Mouse (Mus musculus): ENCODE measurements around the gene AC134908.4.

Gene AC134908.4

DNA sequence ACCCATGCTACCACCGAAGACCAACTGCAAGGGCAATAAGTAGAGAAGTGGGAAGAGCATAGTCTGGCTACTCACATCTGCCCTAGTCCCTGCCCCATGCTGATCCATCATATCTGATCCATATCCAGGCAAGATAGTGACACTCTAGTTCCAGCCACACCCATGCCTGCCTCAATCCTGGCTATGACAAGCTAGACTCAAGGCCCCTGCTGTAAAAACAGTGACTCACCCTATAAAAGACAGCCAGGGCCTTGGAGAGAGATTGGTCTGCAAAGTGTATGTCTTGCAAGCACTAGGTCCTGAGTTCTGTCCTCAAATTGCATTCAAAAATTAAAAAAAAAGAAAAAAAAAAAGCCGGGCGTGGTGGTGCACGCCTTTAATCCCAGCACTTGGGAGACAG lies 11.0 kb upstream of the AC134908.4 start:
- no peak for DNase-seq

DNA sequence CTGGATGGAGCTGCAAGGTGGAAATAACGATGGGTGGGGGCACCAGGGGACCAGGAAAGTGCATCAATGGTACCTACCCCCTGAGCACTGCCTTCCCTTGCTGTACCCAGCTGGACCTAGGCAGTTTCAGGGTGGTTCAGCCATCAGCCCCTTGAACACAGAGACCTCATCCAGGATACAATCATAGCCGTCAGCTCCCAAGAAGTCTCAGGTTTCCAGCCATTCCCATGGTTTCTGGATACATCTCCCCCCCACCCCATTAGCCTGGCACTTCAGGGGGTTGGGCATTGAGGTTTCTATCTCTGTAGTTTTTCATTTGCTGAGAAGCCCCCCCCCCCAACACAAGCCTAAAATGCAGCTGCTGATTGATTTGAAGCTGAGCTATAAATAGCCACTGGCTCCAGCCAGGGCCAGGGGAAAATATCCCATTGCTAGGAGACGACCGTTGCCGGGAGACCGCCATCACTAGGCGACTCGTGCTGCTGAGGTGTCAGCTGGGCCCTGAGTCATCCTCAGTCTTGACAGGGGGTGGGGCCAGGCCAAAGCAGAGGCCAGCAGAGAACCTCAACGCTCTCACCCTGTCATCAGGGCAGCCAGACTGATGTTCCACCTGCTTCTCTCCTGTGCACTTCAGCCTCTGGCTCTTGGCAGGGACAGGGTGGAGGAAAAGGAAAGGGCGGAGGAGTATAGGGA lies 7.5 kb upstream of the AC134908.4 start:
- DNase-seq, result no peak

DNA sequence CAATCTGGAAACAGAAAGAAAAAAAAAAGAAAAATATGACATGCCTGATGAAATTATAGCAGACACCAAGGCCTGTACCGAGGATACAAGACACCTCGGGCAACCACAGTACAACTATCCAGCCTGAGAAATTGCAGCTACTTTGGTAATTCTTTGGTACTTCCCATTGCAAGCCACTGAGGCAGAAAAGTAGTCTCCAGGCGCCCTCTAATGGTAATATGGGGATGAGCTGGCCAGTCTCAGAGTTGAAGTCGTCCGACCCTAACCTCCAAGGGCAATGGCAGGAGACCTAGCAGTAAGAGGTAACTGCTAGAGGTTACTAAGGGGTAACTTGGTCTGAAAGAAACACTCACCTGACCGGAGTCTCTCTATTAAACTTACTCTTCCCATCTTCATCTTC lies 5.6 kb upstream of the AC134908.4 start:
- peak; percentile 76 for DNase-seq

DNA sequence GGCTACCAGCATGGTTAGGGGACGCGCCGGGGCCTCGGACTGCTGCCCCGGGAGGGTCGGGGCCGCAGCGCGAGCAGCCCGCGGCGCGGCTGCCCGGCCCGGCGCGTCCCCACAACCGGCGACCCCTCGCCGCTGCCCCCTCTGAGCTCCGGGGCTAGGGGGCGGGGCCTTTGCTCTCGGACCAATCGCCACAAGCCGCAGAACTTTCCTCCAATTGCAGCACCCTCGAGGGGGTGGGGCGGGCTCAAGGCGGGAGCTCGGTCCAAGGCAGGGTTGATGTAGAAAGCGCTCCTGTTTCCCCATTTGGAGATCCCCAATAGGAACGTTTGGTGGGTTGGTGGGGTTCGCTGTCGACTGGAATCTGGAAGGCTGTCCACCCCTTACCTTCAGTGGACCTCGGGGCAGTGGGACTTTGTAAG lies 1.5 kb upstream of the AC134908.4 start, which contains the start of gene Metrn:
Gene Metrn (minus strand): TSS at position 186 of the 419 bp plus-strand sequence.
- peak; percentile 95 for DNase-seq

DNA sequence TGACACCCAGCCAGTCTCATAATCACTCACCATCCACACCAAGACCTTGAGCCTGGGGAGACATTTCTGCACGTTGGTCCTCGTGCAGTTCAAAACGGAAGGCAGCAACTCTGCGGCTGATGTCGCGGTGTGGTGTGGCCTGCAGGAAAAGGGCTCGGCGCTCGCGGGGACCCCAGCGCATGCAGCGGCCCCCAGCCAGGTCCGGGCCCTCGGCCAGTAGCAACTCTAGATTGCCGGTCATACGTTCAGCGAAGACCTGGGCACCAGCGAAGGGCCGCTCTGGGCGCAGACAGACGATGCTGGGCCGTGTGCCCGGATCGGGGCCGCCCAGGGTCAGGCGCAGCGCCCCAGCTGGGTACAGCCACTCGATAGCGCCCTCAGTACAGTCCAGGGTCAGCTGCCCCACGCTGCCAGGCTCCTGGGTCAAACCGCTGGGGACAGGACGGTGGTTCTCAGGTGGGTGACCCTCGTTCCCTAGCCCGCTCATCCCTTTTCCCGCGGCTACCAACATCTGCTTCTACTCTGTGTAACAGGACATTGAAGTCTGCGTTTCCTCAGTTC lies 832 bp upstream of the AC134908.4 start:
- DNase-seq, result peak; percentile 54

DNA sequence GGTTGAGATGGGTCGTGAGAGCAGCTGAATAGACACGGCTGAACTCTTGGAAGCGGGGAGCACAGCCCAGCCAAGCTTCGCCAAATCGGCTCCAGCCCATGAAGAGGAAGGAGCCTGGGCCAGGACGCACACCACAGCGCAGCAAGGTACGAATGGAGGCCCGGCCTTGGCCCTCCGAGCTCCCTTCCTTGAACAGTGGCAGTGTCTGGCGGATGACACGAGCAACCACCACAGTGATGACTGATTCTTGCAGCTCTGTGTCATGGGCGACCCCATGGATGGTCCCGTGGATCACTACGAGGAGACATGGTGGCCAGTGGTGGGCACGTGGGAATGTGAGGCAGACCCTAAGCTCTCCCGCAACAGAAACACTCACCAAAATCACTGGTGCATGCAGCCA lies 461 bp downstream of the AC134908.4 start:
- DNase-seq, result no peak

DNA sequence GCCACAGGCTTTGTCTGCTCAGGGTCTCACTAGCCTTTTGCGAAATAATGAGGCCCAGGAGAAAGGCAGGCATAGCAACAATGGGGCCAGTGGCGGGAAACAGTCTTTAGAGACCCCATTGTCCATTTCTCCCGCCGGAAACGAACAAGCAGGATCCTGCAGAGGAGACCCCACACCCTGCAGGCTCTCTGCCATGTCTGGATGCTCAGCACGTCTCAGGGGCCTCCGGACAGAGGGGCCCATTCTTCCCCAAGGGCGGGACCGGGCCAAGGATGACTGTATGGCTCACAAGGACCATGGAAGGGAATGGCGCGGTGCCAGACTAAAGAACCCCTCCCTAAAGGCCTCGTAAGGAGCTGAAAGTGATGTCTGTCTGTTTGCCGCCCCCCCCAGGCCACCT lies 1.3 kb downstream of the AC134908.4 start:
- DNase-seq, result peak; percentile 29

DNA sequence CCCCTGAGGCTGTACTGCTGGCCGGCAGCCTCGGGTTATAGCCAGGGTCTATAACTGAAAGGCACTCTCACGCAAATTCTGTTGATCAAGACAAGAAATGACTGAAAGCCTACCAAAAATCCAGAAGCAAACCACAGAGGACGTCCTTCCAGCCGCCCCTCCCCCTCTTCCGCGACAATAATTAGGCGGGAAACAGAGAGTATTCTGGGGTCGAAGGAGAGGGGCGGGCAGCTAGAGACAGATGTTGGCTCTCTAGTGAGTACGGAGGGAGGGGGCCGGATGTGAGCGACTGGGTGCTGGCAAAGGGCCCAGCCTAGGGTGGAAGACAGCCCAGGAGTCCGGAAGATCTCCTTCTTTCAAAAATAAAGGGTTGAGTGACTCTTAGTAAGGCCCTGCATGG lies 2.8 kb downstream of the AC134908.4 start, which contains the start of gene Fam173a:
Gene Fam173a (minus strand): TSS at position 287 of the 400 bp plus-strand sequence.
- DNase-seq, result peak; percentile 95

DNA sequence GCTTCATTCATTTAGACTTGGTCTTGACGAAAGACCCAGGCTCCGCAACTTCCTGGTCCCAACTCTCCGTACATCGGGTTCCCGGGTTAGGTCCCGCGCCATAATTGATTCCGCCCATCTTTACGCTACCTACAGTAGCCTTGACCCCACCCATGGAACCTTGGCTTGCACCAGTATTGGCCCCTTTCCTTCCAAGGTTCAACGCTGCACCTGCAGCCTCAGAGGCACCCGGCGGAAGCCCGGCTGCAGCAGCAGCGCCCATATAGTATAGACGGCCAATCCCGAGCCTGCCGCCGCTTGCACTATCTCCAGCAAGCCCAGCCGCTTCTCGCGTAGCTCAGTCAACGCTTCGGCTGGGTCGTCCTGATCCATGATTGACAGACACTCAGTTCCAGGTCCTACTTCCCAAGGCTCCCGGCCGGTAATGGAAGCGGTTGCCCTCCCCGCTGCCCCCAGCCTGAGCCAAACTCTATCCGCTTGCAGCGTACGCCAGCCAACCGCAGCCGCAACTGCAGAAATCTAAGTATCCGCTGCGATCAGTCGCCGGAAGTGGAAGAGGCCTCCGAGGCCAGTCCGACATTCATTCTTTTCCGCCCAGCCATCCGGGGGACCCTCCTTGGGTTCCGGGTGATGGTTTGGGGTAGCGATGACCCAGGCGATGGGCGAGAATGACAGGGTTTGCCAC lies 3.5 kb downstream of the AC134908.4 start:
- DNase-seq, result peak; percentile 90

DNA sequence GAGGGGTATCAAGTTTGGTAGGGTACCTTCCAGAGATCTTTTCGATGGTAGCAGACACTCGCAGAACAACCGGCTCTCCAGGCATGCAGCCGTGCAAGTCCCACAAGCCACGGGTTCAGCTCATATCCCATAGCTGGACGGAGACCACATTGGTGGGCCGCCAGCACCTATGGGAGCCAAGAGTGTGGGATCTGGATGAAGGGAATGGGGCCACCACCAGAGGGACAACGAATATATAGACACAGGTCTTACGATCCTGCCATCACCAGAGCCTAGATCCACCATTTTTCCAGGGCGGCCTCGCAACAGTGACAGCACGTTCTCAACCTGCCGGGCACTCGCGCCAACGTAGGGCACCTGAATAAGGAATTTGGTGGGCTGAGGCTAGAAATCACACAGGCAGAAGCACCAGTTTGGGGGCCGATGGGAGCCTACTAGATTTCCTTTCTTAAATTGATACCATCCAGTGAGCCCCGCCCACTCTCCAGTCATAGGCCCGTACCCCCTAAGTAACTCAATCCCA lies 4.1 kb downstream of the AC134908.4 start:
- peak; percentile 24 for DNase-seq

DNA sequence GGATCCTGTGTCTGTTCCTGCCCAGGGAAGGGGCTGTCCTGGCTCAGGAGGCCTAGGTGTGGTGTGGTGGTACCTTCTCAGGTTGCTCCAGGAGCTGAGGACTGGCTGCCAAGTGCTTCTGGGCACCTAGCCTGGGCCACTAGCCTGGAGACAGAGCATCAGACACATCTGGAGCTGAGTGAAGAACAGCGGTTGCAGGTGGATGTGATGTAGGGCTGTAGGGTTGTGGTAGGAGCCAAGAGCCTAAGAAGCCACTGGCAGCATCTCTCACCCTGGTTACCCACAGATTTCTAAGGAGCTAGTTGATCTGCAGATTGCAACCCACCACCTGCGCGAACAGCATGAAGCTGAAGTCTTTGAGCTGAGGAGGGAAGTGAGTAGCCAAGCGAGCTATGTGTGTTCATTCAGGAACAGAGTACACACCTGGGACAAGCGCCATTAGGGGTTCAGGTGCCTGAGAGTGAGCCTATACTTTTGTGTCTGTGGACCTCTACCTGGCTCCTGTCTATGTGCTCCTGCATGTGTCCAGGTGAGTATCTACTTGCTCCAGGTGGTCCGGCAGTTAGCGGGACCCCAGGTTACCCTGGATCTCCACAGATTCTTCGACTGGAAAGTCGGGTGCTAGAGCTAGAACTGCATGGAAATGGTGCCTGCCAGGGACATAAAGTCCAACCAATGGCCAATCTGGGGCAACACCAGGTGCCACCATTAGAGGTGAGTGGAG lies 8.5 kb downstream of the AC134908.4 start:
- no peak for DNase-seq

DNA sequence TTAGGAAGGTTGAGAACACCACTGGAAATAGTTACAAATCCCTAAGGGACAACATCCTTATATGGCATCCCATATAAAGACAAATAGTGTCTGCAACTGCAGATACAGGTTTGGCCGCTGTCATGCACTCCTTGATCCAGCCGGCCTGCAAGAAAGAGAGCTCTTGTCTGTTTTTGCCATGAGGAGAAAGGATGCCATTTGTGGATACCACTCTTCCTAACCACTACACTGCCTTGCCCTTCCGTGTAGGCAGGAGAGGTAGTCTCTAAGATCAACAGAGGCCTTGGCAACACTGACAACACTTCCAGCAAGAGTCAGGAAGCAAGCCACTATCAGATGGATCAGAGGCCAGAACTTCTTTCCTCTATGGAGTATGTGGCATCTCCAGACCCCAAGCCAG lies 9.2 kb downstream of the AC134908.4 start, which contains the start of gene Ccdc78:
Gene Ccdc78 (plus strand): TSS at position 301 of the 400 bp plus-strand sequence.
- no peak for DNase-seq

DNA sequence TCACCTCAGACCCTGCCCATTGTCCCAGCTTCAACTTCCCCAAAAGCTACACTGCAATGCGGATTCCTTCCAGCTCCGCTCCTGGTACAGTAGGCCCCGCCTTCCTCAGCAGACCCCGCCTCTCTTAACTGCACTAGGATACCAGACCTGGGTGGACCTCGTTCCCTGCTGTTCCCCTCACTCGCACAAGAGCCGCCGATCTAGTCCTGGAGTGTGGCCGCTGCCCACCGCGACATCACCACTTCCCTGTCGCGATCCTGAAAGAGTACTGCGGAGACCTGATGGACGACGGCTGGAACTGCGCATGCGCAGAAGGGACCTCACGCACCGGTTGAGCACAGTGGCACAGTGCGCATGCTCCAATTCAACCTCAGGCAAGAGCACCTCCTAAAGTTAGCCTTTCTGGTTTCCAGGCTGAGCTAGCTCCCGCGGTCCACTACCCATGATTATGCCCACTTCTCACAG lies 10.1 kb downstream of the AC134908.4 start, which contains the start of gene Haghl:
Gene Haghl (minus strand): TSS at position 393 of the 465 bp plus-strand sequence.
- peak; percentile 98 for DNase-seq

DNA sequence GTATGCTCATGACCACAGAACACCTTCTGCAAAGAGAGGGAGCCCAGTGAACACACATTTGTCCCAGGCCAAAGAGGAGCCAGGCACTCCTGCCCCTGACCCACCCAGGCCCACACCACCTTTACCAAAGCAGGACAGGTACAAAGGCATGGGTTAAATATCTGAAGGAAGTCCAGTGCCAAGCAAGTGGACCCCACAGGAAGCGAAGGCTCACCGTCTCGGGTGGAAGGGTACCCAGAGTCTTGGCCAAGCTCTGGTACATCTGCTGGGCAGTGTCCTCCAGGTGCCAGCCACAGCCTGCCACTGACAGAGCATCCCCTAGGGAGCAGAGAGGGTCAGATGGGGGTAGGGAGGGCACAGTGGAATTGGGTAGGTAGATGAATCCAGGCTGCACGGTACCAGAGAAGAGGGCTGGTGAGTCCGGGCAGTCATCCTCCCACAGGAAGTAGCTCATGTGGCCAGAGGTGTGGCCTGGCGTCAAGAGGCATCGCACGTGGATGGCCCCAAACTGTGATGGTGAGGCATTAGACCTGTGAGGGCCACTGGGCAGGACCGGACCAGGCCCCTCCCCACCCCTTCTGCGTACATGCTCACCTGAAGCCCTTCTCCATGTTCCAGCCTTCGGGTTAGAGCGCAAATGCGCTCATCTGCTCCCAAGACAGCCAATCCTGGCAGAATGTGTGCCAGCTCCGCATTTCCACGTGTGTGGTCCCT lies 11.4 kb downstream of the AC134908.4 start:
- no peak for DNase-seq

DNA sequence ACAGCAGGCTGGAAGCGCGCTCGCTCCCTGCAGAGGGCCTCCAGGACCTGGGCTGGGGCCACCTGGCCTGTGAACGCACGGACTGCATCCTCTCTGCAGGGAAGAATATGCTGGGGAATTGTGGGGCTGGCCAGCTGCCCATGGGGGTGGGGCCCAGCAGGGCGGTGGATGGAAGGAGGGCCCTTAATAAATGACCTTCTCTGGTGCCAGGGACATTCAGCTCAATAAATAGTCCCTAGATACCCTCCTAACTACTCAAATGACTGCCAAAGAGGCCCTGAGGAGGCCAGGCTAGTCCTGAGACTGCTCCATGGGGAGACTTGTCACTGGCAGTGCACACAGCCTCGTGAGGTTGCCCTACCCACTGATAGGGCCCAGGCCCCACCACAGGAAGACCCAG lies 12.4 kb downstream of the AC134908.4 start:
- DNase-seq, result peak; percentile 57

DNA sequence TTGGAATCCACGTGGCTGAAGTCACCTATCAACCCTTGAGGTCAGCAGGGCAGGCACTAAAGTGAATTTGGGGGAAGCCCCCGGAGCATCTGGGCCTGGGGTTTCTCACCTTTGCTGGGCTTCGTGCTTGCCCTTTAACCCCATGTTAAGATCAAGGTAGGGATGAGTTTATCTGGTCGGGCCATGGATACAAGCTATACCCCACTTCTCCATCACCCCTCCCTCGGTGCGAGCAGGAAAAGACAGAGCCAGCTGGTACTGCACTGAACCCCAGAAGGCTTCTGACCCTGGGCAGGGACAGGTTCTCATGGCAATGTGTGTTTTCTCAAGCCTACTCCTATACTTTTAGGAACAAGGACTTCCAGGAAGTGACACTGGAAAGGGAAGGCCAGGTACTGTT lies 14.1 kb downstream of the AC134908.4 start:
- no peak for DNase-seq

DNA sequence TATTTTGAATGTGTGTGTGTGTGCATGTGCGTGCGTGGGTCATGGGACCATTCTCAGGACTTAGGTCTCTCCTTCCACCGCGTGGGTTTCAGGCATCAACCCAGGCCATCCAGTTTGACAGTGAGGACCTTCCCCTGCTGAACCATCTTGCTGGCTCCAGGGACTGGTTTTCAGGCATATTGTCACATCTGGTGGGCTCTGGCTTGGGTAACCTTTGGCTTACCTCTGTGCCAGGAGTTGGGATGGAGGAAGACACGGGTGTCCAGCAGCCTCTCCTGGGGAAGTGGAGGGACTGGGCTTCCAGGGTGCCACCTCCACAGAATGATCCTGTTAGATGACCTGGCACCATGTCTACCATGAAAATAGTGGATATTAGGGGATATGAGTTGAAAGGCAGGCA lies 17.5 kb downstream of the AC134908.4 start:
- no peak for DNase-seq

DNA sequence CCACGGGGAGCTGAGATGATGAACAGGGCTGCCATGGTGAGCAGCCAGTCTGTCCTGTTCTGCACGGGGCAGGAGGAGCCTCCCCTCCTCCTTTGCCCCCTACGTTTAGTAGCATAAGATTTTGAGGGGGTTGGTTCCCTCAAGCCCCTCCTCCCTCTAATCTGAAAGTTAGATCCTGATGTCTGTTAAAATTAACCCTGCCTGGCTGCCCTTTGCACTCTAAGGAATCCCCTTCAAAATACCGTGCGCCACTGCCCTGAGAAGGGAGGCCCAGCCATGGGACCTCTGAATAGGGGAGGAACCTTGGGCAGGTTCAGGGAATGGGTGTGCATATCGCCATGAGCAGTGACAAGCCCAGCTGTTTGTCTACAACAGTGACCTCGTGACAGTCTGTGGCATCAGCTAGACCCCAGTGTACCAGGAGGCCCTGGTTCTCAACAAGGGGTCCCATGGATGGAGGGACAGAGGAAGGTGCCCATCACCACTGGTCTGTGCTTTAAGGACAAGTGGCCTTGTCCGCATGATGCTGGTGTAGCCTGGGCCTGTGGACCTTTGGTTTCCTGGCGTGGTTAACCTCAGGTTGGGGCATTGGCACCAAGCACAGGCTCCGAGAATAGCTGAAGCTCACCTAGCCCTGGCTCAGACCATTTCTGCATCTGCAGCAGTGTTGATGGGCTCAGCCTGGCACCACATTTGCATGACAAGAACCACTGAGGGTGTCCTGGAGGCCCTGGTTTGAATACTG lies 20.0 kb downstream of the AC134908.4 start:
- DNase-seq, result peak; percentile 29

DNA sequence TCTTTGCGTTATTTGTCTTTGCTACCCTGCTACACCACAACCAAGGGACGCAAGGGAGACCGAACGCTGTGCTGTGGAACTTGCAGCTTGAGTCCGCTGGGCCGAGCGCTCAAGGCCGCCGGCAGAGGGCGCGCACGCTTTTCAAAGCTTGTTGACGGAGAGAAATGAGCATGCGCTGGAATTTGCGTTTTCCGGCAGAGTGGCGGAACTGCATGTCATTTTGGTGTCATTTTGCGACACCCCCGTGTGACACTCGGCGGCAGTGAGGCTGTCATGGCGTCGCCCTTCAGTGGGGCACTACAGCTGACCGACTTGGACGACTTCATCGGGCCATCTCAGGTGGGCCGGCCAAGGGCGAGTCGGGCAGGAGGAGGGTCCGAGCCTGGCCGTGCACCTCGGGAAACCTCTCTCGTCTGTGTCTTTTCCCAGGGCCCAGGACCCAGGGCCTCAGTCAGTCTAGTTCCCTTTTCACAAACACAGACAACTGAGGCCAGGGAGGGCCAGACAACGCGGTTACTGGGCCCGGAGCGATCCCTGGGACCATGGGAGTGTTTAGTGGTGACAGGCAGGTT lies 21.8 kb downstream of the AC134908.4 start, which contains the start of gene Narfl:
Gene Narfl (plus strand): TSS at position 228 of the 572 bp plus-strand sequence.
- peak; percentile 99 for DNase-seq

DNA sequence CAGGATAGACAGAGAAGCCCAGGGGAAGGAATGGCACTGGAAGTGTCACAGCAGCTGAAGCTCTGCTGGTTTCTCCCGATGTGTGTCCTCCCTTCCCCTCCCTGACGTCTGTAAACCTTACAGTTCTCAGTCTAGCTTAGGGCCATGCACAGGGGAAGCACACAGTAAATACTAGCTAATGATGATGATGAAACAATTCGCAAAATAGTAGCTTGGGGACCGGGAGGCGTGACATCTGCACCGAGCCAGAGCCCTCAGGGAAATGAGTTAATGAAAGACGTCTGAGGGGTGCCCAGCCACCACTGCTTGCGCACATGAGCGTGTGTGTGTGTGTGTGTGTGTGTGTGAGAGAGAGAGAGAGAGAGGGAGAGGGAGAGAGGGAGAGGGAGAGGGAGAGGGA lies 26.1 kb downstream of the AC134908.4 start:
- DNase-seq, result no peak

DNA sequence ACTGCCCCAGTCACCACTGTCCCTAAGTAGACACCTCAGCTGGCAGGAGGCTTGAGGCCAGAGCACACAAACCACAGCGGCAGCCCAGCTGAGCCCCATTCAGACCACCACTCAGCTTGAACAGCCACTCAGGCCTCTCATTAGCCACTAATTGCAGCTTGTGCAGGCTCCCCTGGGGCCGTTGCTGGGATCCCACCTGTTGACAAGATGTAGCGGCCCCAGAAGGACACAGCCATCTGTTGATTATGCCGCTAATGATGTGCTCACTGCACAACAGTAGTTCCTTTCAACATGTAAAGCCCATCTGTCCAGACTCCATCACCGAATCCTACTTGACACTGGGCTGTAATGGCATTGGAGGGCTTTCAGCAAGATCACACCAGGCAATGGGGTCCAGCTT lies 29.6 kb downstream of the AC134908.4 start:
- DNase-seq, result no peak
